Mouse (Mus musculus): ENCODE results near the gene Ttc27.

Ttc27 gene

GRCm38 (mm10) chr17:74830851-74831250 lies 113.3 kb downstream of the Ttc27 start:
- DNase-seq (ENCODE audit: low read depth): no peak

GRCm38 (mm10) chr17:74841721-74842120 lies 124.2 kb downstream of the Ttc27 start:
- no peak for DNase-seq (ENCODE audit: low read depth)

- DNase-seq (ENCODE audit: low read depth): no peak
Observed at GRCm38 (mm10) chr17:74842603-74843002, 125.1 kb downstream of the Ttc27 start.

- no peak for DNase-seq (ENCODE audit: low read depth)
Observed at GRCm38 (mm10) chr17:74843486-74843885, 126.0 kb downstream of the Ttc27 start.

- DNase-seq (ENCODE audit: low read depth): no peak
Observed at GRCm38 (mm10) chr17:74846031-74846891, 128.7 kb downstream of the Ttc27 start.

GRCm38 (mm10) chr17:74850216-74850615 lies 132.7 kb downstream of the Ttc27 start:
- no peak for DNase-seq (ENCODE audit: low read depth)

- DNase-seq (ENCODE audit: low read depth): no peak
Observed at GRCm38 (mm10) chr17:74859298-74859697, 141.8 kb downstream of the Ttc27 start.

GRCm38 (mm10) chr17:74860180-74860993 lies 142.9 kb downstream of the Ttc27 start:
- DNase-seq (ENCODE audit: low read depth): no peak

- no peak for DNase-seq (ENCODE audit: low read depth)
Observed at GRCm38 (mm10) chr17:74863845-74864244, 146.3 kb downstream of the Ttc27 start.

- no peak for DNase-seq (ENCODE audit: low read depth)
Observed at GRCm38 (mm10) chr17:74864790-74865548, 147.4 kb downstream of the Ttc27 start.

- DNase-seq (ENCODE audit: low read depth): no peak
Observed at GRCm38 (mm10) chr17:74865694-74866564, 148.4 kb downstream of the Ttc27 start.

- no peak for DNase-seq (ENCODE audit: low read depth)
Observed at GRCm38 (mm10) chr17:74866565-74867507, 149.3 kb downstream of the Ttc27 start.

GRCm38 (mm10) chr17:74868185-74868907 lies 150.8 kb downstream of the Ttc27 start:
- no peak for DNase-seq (ENCODE audit: low read depth)

GRCm38 (mm10) chr17:74869556-74869955 lies 152.0 kb downstream of the Ttc27 start:
- DNase-seq (ENCODE audit: low read depth): no peak

GRCm38 (mm10) chr17:74870177-74871160 lies 152.9 kb downstream of the Ttc27 start:
- no peak for DNase-seq (ENCODE audit: low read depth)

GRCm38 (mm10) chr17:74872567-74872966 lies 155.0 kb downstream of the Ttc27 start:
- peak; percentile 50 for DNase-seq (ENCODE audit: low read depth)

GRCm38 (mm10) chr17:74873756-74874155 lies 156.2 kb downstream of the Ttc27 start:
- no peak for DNase-seq (ENCODE audit: low read depth)

- no peak for DNase-seq (ENCODE audit: low read depth)
Observed at GRCm38 (mm10) chr17:74875740-74876139, 158.2 kb downstream of the Ttc27 start.
